Comparison of ENCODE assay signal across 10 mouse cellular contexts in genomic region chr8:26659381-26659780, GRCm38 (mm10).
DNase-seq lines count a peak whose midpoint lies in the region; ATAC-seq and TF ChIP-seq lines count a peak whose summit lies in the region.
"Had no signal": no experiment of that assay in that cellular context is flagged by ENCODE, and none has a peak within 500 bp of the region (broad histone marks: within the 10 kb centered on the region; RNA-seq: fewer than 3 reads in every experiment).

No protein-coding gene starts in this region.

- no peaks in the 10 kb centered on the region for H3K36me3 ChIP-seq in kidney, adult 2 months (ENCODE audit: control insufficient read depth, insufficient read depth, low read length)
- no peaks in the 10 kb centered on the region for H3K36me3 ChIP-seq in kidney, embryonic 14.5 days (ENCODE audit: control insufficient read depth, insufficient read depth, low read length)
- H3K36me3 ChIP-seq in stomach, postnatal 0 days (ENCODE audit: control insufficient read depth, insufficient read depth, low read length): no peaks in the 10 kb centered on the region
- H3K36me3 ChIP-seq: embryonic facial prominence, embryonic 12.5 days; liver, embryonic 13.5 days; neural tube, embryonic 13.5 days had no signal

- H3K9ac ChIP-seq in kidney, embryonic 14.5 days (ENCODE audit: low read depth, low read length): no peak overlapping the region
- no peak overlapping the region for H3K9ac ChIP-seq in stomach, postnatal 0 days (ENCODE audit: low read length)
- H3K9ac ChIP-seq: embryonic facial prominence, embryonic 12.5 days; liver, embryonic 13.5 days; neural tube, embryonic 13.5 days had no signal

- no peak for ATAC-seq in kidney, embryonic 14.5 days (ENCODE audit: low FRiP score, low TSS enrichment)
- no peak for ATAC-seq in stomach, postnatal 0 days (ENCODE audit: low FRiP score, low TSS enrichment)

- TF ChIP-seq CTCF in kidney, adult 2 months (conservative IDR thresholded peaks at IDR 0.05; ENCODE audit: insufficient read depth, insufficient read length, low read depth, low read length): peak; percentile 39; the same call in 1 of the 2 replicates
- TF ChIP-seq CTCF in stomach, postnatal 0 days (IDR thresholded peaks at IDR 0.05; ENCODE audit: low read depth): peak; percentile 59

- WGBS in kidney, adult 2 months: 40% methylated on average over 1 of the region's 1 CpGs
- 50% methylated on average over 1 of the region's 1 CpGs for WGBS in kidney, embryonic 14.5 days
- WGBS in stomach, postnatal 0 days: 48% methylated on average over 1 of the region's 1 CpGs

- H3K4me3 ChIP-seq in kidney, adult 2 months (ENCODE audit: insufficient read depth, low read depth, low read length): no peak overlapping the region
- H3K4me3 ChIP-seq in kidney, embryonic 14.5 days (ENCODE audit: low read length): no peak overlapping the region
- no peak overlapping the region for H3K4me3 ChIP-seq in stomach, postnatal 0 days (ENCODE audit: low read depth, low read length)
- H3K4me3 ChIP-seq: embryonic facial prominence, embryonic 12.5 days; liver, embryonic 13.5 days; neural tube, embryonic 13.5 days had no signal

- H3K27ac ChIP-seq in kidney, adult 2 months (ENCODE audit: insufficient read depth, low read depth, low read length): no peak overlapping the region
- no peak overlapping the region for H3K27ac ChIP-seq in kidney, embryonic 14.5 days (ENCODE audit: low read depth, low read length)
- no peak overlapping the region for H3K27ac ChIP-seq in stomach, postnatal 0 days (replicated peaks)
- H3K27ac ChIP-seq: embryonic facial prominence, embryonic 12.5 days; liver, embryonic 13.5 days; neural tube, embryonic 13.5 days had no signal

- H3K9me3 ChIP-seq in kidney, embryonic 14.5 days (ENCODE audit: control insufficient read depth, low read length): no peaks in the 10 kb centered on the region
- H3K9me3 ChIP-seq in stomach, postnatal 0 days (ENCODE audit: control insufficient read depth, low read length): no peaks in the 10 kb centered on the region
- H3K9me3 ChIP-seq: embryonic facial prominence, embryonic 12.5 days; liver, embryonic 13.5 days; neural tube, embryonic 13.5 days had no signal

- no peaks in the 10 kb centered on the region for H3K4me1 ChIP-seq in kidney, adult 2 months (ENCODE audit: control insufficient read depth, insufficient read depth, low read length)
- H3K4me1 ChIP-seq in kidney, embryonic 14.5 days (ENCODE audit: control insufficient read depth, insufficient read depth, low read length): peaks cover 13% of the 10 kb centered on the region
- no peaks in the 10 kb centered on the region for H3K4me1 ChIP-seq in stomach, postnatal 0 days (replicated peaks; ENCODE audit: control insufficient read depth, insufficient read depth)
- H3K4me1 ChIP-seq: embryonic facial prominence, embryonic 12.5 days; liver, embryonic 13.5 days had no signal

- TF ChIP-seq EP300 in stomach, postnatal 0 days (optimal IDR thresholded peaks at IDR 0.05): no peak

- H3K27me3 ChIP-seq in kidney, adult 2 months (replicated peaks; ENCODE audit: control insufficient read depth, insufficient read depth, low read length): no peaks in the 10 kb centered on the region; the same call in 1 of the 2 replicates
- peaks cover 5% of the 10 kb centered on the region; the same call in 1 of the 2 replicates for H3K27me3 ChIP-seq in kidney, embryonic 14.5 days (ENCODE audit: control insufficient read depth, insufficient read depth, low read length)
- no peaks in the 10 kb centered on the region for H3K27me3 ChIP-seq in stomach, postnatal 0 days (ENCODE audit: control insufficient read depth, insufficient read depth, low read length)
- H3K27me3 ChIP-seq: embryonic facial prominence, embryonic 12.5 days; liver, embryonic 13.5 days had no signal

- no peak for TF ChIP-seq POLR2A in kidney, adult 2 months (IDR thresholded peaks at IDR 0.05; ENCODE audit: low read depth, low read length)

- DNase-seq in kidney, adult 2 months: peak; percentile 13
- peak; percentile 62 for DNase-seq in retina, postnatal 1 day
- DNase-seq in retina, embryonic 14.5 days (ENCODE audit: low spot score): no peak
- DNase-seq in cerebellum, postnatal 36 days: peak; percentile 41 to 50
- no peak for DNase-seq in stomach, postnatal 0 days (ENCODE audit: low spot score)
- no peak for DNase-seq in adrenal gland, postnatal 4 days (ENCODE audit: low spot score in 2 of 2)
- DNase-seq: liver, embryonic 13.5 days had no signal

- H3K4me2 ChIP-seq in kidney, embryonic 14.5 days (replicated peaks; ENCODE audit: low read depth, low read length): no peak overlapping the region
- H3K4me2 ChIP-seq in stomach, postnatal 0 days (replicated peaks; ENCODE audit: low read depth): no peak overlapping the region
- H3K4me2 ChIP-seq: embryonic facial prominence, embryonic 12.5 days; liver, embryonic 13.5 days; neural tube, embryonic 13.5 days had no signal

Comparison
In these comparisons a context has a peak if more than half of its experiments do, and no peak if none do; other contexts are left out.
1. DNase-seq: peak in kidney, adult 2 months (single experiment), retina, postnatal 1 day (single experiment) and cerebellum, postnatal 36 days (2 of 2); none in retina, embryonic 14.5 days (single experiment), stomach, postnatal 0 days (single experiment) and adrenal gland, postnatal 4 days (0 of 2).